Mouse (Mus musculus) kidney, embryonic 14.5 days (tissue): Measurements from ENCODE around the gene Kcnt2. TPM values are rescaled to one million over a fixed set of nuclear protein-coding genes. Genes with fewer than 3 reads are reported as not detected.

Source experiments
- ATAC-seq: fragments of 200-750 bp; cut with Nextera tagmentation; 2 replicates; pipeline ENCODE4 v1.8.0; 2017; ENCODE audit warnings: moderate number of reproducible peaks, mild to moderate bottlenecking, moderate TSS enrichment, moderate library complexity; ENCODE audit not compliant: low FRiP score, low TSS enrichment
- H3K27ac ChIP-seq: fragments of 300-500 bp; sonication (generic); 2 replicates; pipeline ENCODE4 v1.5.1; 2014; ENCODE audit warnings: low read depth, mild to moderate bottlenecking, low read length, moderate library complexity, mixed read lengths
- H3K27me3 ChIP-seq: fragments of 300-500 bp; sonication (generic); 2 replicates; pipeline ENCODE4 v1.6.1; 2014; ENCODE audit warnings: mild to moderate bottlenecking, low read length; ENCODE audit not compliant: control insufficient read depth, insufficient read depth
- H3K36me3 ChIP-seq: fragments of 300-500 bp; sonication (generic); 2 replicates; pipeline ENCODE4 v1.6.1; 2014; ENCODE audit warnings: low read length, mixed read lengths; ENCODE audit not compliant: control insufficient read depth, insufficient read depth
- H3K4me1 ChIP-seq: fragments of 300-500 bp; sonication (generic); 2 replicates; pipeline ENCODE4 v1.6.1; 2014; ENCODE audit warnings: low read length, mixed read lengths; ENCODE audit not compliant: control insufficient read depth, insufficient read depth
- H3K4me2 ChIP-seq: fragments of 300-500 bp; sonication (generic); replicated peaks from 2 replicates; pipeline ENCODE4 v1.6.1; 2014; ENCODE audit warnings: low read depth, mild to moderate bottlenecking, low read length
- H3K4me3 ChIP-seq: fragments of 300-500 bp; sonication (generic); 2 replicates; pipeline ENCODE4 v1.5.1; 2014; ENCODE audit warnings: mild to moderate bottlenecking, low read length
- H3K9ac ChIP-seq: fragments of 300-500 bp; sonication (generic); 2 replicates; pipeline ENCODE4 v1.6.1; 2014; ENCODE audit warnings: low read depth, mild to moderate bottlenecking, low read length, moderate library complexity
- H3K9me3 ChIP-seq: fragments of 300-500 bp; sonication (generic); 2 replicates; pipeline ENCODE4 v1.6.1; 2016; ENCODE audit warnings: low read length; ENCODE audit not compliant: control insufficient read depth
- WGBS: fragments of 180-500 bp; shearing (Covaris S2); extraction: QIAGEN DNeasy Blood & Tissue Kit; methylation state at CpG from one replicate; pipeline ENCODE4 v1.1.7; 2014; 5-methylcytosine and 5-hydroxymethylcytosine counted together
- polyA plus RNA-seq: library from polyadenylated mRNA; unstranded; fragments of >200 nt; fragmentation: Nextera tagmentation; extraction: Ambion mirVana; gene quantifications from 2 replicates; pipeline ENCODE4 v1.2.1, GENCODE M21; 2014

The Kcnt2 gene
- polyA plus RNA-seq, 1 experiment from 2014 or later = 4.8 TPM

DNA sequence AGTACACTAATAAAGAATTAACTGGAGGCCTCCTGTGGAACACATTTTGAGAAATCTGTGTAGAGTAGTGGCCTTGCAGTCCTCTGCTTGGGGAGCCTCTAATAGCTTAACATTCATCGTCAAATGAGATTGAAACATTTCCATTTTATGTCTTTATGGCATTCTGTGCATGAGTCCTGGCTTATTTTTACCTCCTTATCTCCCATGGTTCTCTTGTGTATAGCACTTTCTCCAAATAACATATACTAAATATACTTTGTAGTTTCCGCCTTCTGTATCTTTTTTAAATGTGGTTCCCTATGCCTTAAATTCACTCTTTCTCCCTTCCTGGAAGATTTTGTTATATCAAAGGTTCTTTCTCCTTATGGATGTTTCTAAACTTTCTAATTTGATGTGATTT is 246.3 kb downstream of the Kcnt2 start:
- Histone ChIP-seq H3K4me3 (no peak overlapping the region), H3K4me2 (no peak overlapping the region), H3K9me3 (no peaks in the 10 kb centered on the region), H3K27me3 (no peaks in the 10 kb centered on the region), H3K36me3 (no peaks in the 10 kb centered on the region), H3K9ac (no peak overlapping the region), H3K27ac (no peak overlapping the region), H3K4me1 (no peaks in the 10 kb centered on the region)
- 92% methylated on average over 2 of the region's 2 CpGs for WGBS
- no peak for ATAC-seq

DNA sequence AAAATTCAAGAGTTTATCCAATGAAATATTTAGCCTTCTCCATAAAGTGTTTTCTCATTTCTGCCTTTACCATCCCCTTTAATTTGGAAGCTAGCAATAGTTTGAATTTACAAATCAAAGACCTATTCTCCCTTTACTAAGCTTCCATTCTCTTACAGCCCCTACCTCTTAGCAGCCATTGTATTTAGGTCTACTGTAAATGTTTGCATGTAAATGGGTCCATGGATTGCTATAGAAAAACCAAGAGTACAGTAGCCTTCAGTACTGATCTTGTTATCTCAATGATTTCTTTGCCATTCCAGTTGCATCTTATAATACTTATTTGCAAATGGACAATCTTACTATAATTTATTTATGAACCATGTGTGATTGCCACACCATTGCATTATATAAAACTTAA is 267.5 kb downstream of the Kcnt2 start:
- Histone ChIP-seq H3K27me3 (no peaks in the 10 kb centered on the region), H3K4me3 (no peak overlapping the region)

DNA sequence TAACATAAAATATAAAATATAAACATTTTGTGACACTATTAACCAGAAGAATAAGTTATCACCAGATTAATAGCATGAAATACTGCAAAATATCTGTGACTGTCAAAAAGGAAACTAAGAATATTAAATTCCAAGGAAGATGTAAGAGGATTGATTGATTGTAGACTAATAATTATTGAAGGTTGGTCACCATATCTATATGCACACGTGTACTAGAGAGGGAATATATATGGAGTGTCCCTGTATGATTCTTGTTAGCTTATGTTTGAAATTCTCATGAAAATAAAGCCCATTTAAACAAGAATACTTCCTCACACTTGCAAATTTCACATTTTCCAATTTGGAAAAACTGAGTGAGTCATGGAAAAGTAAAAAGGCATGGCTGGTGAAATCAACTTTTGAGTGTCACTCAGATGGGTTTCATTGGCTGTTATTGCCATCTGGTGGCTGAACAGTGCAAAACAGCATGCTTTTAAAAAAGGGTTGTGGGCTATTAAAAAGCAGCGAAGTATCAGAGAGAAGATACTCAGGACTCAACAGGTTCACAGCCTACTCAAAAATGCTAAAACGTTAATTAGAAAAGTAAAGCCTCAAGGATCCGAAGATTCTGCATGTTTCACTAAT is 285.4 kb downstream of the Kcnt2 start:
- no peaks in the 10 kb centered on the region for H3K9me3 ChIP-seq
- no peak overlapping the region for H3K4me3 ChIP-seq
- H3K4me1 ChIP-seq = no peaks in the 10 kb centered on the region
- WGBS = 36% methylated on average over 4 of the region's 4 CpGs
- H3K9ac ChIP-seq = no peak overlapping the region
- no peaks in the 10 kb centered on the region for H3K27me3 ChIP-seq
- no peak overlapping the region for H3K4me2 ChIP-seq
- no peak overlapping the region for H3K27ac ChIP-seq
- ATAC-seq = no peak
- no peaks in the 10 kb centered on the region for H3K36me3 ChIP-seq

More for the DNA sequence above, 267.5 kb downstream of the Kcnt2 start:
- H3K9ac ChIP-seq = no peak overlapping the region
- no peaks in the 10 kb centered on the region for H3K36me3 ChIP-seq
- H3K27ac ChIP-seq = no peak overlapping the region
- no peaks in the 10 kb centered on the region for H3K9me3 ChIP-seq
- H3K4me1 ChIP-seq = no peaks in the 10 kb centered on the region
- H3K4me2 ChIP-seq = no peak overlapping the region
- ATAC-seq = no peak

DNA sequence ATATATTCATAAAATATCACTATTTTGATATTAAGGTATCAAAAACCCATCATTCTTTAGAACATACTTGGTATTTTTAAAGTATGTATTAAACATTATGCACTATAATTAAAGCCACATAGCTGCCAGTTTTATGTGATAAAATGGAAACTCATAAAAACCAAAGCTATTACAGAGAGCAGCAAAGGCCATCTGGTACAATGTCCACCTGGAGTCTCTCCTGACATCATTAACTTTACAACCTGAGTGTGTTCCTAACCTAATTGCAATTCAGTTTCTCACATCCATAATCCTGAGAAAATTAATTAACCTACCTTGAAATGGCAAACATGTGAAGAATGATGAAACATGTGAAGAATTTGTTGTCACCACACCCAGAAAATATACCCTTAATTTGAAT is 288.9 kb downstream of the Kcnt2 start:
- Histone ChIP-seq H3K9me3 (no peaks in the 10 kb centered on the region), H3K27ac (no peak overlapping the region), H3K4me1 (no peaks in the 10 kb centered on the region), H3K4me3 (no peak overlapping the region), H3K36me3 (no peaks in the 10 kb centered on the region), H3K27me3 (no peaks in the 10 kb centered on the region), H3K4me2 (no peak overlapping the region), H3K9ac (no peak overlapping the region)
- ATAC-seq = no peak

DNA sequence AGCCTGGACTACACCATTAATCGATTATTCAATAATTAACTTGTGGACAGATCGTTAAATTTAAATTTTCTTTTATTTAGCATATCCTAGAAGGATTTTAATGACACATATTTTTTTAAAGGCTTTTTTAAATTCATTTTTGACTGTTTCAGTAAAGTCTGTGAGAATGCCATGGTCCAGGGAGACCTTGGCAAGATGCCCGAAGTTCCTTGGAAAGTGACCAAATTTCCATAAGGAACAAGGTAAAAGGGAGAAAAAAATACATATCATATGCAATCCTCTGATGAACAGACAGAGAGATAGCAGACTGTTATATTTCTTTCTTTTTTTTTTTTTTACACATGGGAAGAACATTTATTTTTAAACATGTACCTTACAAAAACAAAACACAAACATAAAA is 296.1 kb downstream of the Kcnt2 start:
- no peak for ATAC-seq
- no peak overlapping the region for H3K27ac ChIP-seq
- 96% methylated on average over 3 of the region's 3 CpGs for whole genome bisulfite sequencing
- no peaks in the 10 kb centered on the region for H3K36me3 ChIP-seq
- H3K4me3 ChIP-seq = no peak overlapping the region
- no peaks in the 10 kb centered on the region for H3K9me3 ChIP-seq
- no peaks in the 10 kb centered on the region for H3K27me3 ChIP-seq
- no peaks in the 10 kb centered on the region for H3K4me1 ChIP-seq
- no peak overlapping the region for H3K4me2 ChIP-seq
- H3K9ac ChIP-seq = no peak overlapping the region

DNA sequence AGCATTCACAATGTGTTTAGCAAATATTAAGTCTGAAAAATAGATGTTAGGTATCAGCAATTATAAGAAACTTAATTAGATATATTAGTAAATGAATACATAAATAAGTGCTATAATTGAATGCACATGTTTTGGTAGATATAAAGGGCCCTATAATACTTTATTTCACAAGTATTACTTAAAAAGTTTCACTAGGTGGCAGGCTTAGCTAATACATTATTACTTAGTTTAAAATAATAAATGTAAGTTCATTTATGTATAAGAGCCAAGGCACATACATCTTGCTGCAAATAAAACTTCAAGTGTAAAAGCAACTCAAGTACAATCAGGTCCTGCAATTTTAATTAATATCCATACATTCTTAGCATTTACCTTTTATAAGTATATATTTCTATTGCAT is 302.8 kb downstream of the Kcnt2 start:
- no peak for ATAC-seq
- no peak overlapping the region for H3K4me3 ChIP-seq
- H3K36me3 ChIP-seq = no peaks in the 10 kb centered on the region
- no peak overlapping the region for H3K27ac ChIP-seq
- H3K9ac ChIP-seq = no peak overlapping the region
- H3K4me2 ChIP-seq = no peak overlapping the region
- H3K27me3 ChIP-seq = no peaks in the 10 kb centered on the region
- no peaks in the 10 kb centered on the region for H3K4me1 ChIP-seq
- no peaks in the 10 kb centered on the region for H3K9me3 ChIP-seq

DNA sequence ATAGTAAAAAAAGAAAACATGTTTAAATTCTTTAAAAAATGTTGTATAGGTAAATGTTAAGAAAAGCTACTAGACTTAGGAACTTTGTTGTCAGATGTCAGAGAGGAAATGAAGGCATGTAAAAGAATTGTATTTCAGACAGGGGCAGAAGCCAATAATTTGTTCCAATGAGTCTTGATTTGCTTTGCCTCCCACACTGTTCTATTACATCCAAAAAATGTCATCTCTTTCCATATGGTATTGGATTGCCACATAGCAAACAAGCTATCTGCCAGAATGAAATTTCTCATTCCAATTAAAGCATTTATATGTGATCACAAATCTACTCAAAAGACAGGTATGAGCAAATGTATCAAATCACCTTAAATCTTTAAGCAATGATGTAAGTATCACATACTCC is 314.8 kb downstream of the Kcnt2 start:
- H3K9me3 ChIP-seq = no peaks in the 10 kb centered on the region

DNA sequence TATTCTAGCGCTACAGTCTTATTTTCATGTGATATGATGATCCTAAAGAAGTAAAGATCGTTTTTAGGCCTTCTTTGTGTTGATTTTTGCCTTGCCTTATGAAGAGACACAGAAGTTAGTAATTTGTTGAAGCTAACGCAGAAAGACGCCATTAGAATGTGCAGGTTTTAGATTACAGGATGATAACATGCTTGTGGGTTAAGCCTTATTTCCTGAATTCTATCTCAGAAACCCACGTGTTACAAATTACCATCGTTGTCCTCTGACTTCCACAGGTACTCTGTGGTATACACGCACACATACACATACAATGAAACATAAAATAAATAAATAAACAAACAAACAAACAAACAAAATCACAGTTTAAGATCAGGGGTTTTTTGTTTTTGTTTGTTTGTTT is 326.2 kb downstream of the Kcnt2 start:
- Histone ChIP-seq H3K4me1 (no peaks in the 10 kb centered on the region), H3K36me3 (no peaks in the 10 kb centered on the region), H3K4me3 (no peak overlapping the region), H3K27me3 (no peaks in the 10 kb centered on the region), H3K9me3 (no peaks in the 10 kb centered on the region), H3K9ac (no peak overlapping the region), H3K4me2 (no peak overlapping the region), H3K27ac (no peak overlapping the region)
- ATAC-seq = no peak
- WGBS = 80% methylated on average over 7 of the region's 7 CpGs

More for the DNA sequence above, 314.8 kb downstream of the Kcnt2 start:
- Histone ChIP-seq H3K4me3 (no peak overlapping the region), H3K36me3 (no peaks in the 10 kb centered on the region), H3K9ac (no peak overlapping the region), H3K4me2 (no peak overlapping the region), H3K27ac (no peak overlapping the region), H3K27me3 (no peaks in the 10 kb centered on the region), H3K4me1 (no peaks in the 10 kb centered on the region)
- no peak for ATAC-seq

DNA sequence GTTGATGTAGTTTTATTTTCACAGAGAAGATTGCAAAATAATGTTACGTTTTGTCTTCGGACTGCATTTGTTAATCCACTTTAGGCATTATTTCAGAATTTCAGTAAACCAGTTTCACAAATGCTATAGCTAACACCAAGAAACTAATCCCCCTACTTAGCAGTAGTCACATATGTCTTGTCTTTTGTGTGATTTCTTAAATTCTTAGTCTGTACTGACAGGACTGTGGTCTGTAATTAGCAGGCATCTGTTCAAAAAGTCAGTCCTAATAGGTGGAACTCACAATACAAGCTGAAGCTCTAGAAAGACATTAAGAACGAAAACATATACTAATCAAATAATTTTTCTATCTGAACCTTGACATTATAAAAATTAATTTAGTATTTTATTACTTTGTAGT is 332.6 kb downstream of the Kcnt2 start:
- no peaks in the 10 kb centered on the region for H3K9me3 ChIP-seq
- no peak for ATAC-seq
- no peak overlapping the region for H3K9ac ChIP-seq
- H3K27ac ChIP-seq = no peak overlapping the region
- 94% methylated on average over 3 of the region's 3 CpGs for WGBS
- H3K27me3 ChIP-seq = no peaks in the 10 kb centered on the region
- no peaks in the 10 kb centered on the region for H3K36me3 ChIP-seq
- no peak overlapping the region for H3K4me2 ChIP-seq
- H3K4me3 ChIP-seq = no peak overlapping the region
- no peaks in the 10 kb centered on the region for H3K4me1 ChIP-seq

DNA sequence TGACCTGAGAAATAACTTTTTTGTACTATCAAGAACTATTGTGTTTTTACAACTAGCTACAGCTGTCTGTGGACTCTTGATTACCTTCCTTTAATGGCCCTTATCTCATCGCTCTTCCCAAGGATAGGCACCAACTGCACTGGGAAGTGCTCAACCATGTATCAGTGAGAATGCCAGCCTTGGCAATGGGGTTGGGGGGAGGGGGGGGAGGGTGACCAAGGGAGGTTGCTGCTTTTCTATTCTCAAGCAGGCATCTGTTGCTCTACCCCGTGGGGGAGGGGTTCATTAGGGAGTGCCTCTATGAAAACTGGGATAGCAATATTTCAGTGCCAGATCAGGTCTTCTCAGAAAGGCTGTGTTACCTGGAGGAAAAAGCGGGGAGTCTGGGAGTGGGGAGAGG is 342.3 kb downstream of the Kcnt2 start:
- Histone ChIP-seq H3K4me2 (no peak overlapping the region), H3K27ac (no peak overlapping the region), H3K4me1 (no peaks in the 10 kb centered on the region), H3K36me3 (no peaks in the 10 kb centered on the region), H3K27me3 (no peaks in the 10 kb centered on the region), H3K4me3 (no peak overlapping the region), H3K9ac (no peak overlapping the region), H3K9me3 (no peaks in the 10 kb centered on the region)
- no peak for ATAC-seq
- WGBS = 71% methylated on average over 3 of the region's 3 CpGs
